Mouse (Mus musculus) myocyte (in vitro differentiated cells): ENCODE results near the gene Ephb3.

Experiments
- E2F4 ChIP-seq: IDR thresholded peaks from one replicate; pipeline ENCODE4 v1.6.1; 2011; ENCODE audit warnings: mild to moderate bottlenecking, control low read depth, moderate library complexity; ENCODE audit not compliant: insufficient read depth
- POLR2A ChIP-seq: IDR thresholded peaks from one replicate; pipeline ENCODE4 v1.6.1; 2011; ENCODE audit warnings: low read depth, mild to moderate bottlenecking, control low read depth, moderate library complexity; ENCODE audit not compliant: insufficient read length
- SRF ChIP-seq: IDR thresholded peaks from one replicate; pipeline ENCODE4 v1.6.1; 2011; ENCODE audit warnings: low read depth; ENCODE audit not compliant: control insufficient read depth, insufficient read length
- TCF12 ChIP-seq: IDR thresholded peaks from one replicate; pipeline ENCODE4 v1.6.1; 2011; ENCODE audit warnings: mild to moderate bottlenecking, control low read depth; ENCODE audit not compliant: poor library complexity, insufficient read depth, severe bottlenecking

DNA sequence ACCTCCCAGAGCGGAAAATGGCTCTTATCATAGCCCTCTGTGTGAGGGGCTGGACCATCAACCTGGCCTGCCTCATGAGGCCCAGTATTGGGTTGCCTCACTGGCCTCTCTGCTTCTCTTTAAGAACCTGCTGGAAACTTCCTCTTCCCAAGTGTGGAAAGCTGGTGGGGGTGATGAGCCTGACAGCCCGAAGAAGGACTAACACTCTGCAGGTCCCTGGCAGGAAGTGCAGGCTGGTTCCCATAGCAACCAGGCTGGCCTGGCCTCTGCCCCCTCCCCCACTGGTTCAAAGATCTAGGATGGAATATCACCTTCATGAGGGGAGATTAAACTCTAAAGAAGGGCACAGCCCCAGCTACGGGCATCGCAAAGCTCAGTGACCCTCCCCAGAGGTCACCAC lies 11.5 kb downstream of the Ephb3 start:
- no peak for TF ChIP-seq POLR2A
- no peak for TF ChIP-seq TCF12
- no peak for TF ChIP-seq E2F4
- TF ChIP-seq SRF: no peak
